Mouse (Mus musculus) T-cell, adult 66 days (primary cell): ENCODE data around the gene Olfr365. TPM values are rescaled to one million over a fixed set of nuclear protein-coding genes. Genes with fewer than 3 reads are reported as not detected.

Experiments used
- total RNA-seq, 2 experiments: library from RNA; stranded (reverse); gene quantifications; 3 replicates in 1 of 2; 4 replicates in 1 of 2; pipeline ENCODE4 v1.2.4; 2023

The Olfr365 gene
- under 1 TPM; 0.09 to 0.15 TPM for total RNA-seq

DNA sequence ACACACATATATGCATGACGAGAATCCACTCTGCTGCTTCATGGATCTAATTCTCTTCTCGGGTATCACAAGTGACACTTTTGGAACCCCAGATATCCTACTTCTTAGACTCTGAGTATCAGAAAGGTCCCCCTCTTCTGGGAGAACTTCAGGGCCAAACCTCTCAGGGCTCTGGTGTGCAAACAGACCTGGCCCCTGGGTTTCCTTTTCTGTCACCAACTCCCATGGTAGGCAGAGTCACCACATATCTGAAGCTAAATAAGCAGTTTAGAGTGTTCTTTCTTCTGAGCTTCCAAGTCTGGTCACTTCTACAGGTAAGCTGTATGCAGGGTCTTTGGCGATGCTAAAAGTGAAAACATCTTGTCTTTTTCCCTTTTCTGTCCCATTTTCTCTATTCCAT lies at the start of gene Olfr365:
Olfr365 (plus strand) TSS at position 301 of the 400 bp plus-strand sequence.

DNA sequence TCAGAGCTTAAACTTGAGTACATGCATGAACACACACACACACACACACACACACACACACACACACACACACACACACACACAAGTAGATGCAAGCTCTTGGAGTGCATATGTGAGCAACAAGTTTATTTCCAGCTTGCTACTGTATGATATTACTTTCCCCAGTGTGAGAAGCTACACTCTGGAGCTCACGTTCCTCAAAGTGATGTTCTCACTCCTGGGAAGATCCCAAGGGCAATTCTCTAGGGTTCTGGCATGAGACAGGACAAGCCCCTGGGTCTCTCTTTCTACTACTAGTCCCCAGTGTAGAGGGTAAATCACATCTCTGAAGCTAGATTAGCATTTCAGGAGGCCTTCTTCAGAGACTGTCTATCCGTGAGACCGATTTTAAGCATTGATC lies 49.0 kb upstream of the Olfr365 start, which contains the start of gene Olfr364-ps1:
Olfr364-ps1 (plus strand) TSS at position 301 of the 400 bp plus-strand sequence.

DNA sequence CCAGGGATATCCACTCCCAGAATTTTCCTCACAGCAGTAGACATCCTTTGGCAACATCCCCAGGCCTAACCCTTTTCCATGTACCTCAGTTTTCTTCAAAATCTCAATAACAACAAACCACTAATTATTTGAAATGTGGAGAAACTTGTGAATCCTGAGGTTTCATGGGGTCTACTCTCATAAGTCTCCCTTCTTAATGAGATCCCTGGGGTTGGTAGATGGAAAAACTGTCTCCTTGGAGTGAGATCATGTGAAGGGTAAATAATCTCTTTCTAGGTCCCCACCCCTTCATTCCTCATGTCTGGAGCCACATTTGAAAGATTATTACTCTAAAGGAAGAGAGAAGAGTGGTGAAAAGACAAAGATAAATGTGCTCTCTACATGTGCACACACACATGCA lies 23.3 kb downstream of the Olfr365 start, which contains the start of gene Olfr366:
Olfr366 (plus strand) TSS at position 301 of the 400 bp plus-strand sequence.

Other genes with a start within 250 kb of the Olfr365 start
- gene Olfr357, start 194.4 kb upstream of the Olfr365 start, total RNA-seq, result not detected
- not detected for gene Olfr358, start 178.9 kb upstream of the Olfr365 start, total RNA-seq
- gene Olfr360, start 122.5 kb upstream of the Olfr365 start, total RNA-seq, result not detected
- gene Olfr361, start 98.9 kb upstream of the Olfr365 start, total RNA-seq, result not detected
- gene Olfr362, start 70.3 kb upstream of the Olfr365 start, total RNA-seq, result not detected
- not detected for gene Olfr364-ps1, start 48.9 kb upstream of the Olfr365 start, total RNA-seq
- gene Olfr366, start 23.4 kb downstream of the Olfr365 start, total RNA-seq, result not detected
- not detected for gene Olfr368, start 138.3 kb downstream of the Olfr365 start, total RNA-seq
- gene Pdcl, start 171.1 kb downstream of the Olfr365 start, total RNA-seq, result 10 to 100 TPM; 24.8 to 26.2 TPM
- gene Rc3h2, start 234.7 kb downstream of the Olfr365 start, total RNA-seq, result 10 to 100 TPM; 61.8 to 63.5 TPM